Mouse (Mus musculus) heart, adult 8-10 months (tissue): ENCODE data around the gene Dhx57. TPM values are rescaled to one million over a fixed set of nuclear protein-coding genes. Genes with fewer than 3 reads are reported as not detected.
"Not testable (repeated sequence)": the region's sequence is repeated elsewhere in the genome, so short reads cannot be mapped to it uniquely, and the experiment has no call there.

ENCODE experiments used
- DNase-seq: peaks from one replicate; pipeline ENCODE4 v3.0.0; 2022; ENCODE audit warnings: low spot score
- total RNA-seq, 4 experiments: library from RNA; stranded (reverse); gene quantifications; 2 replicates each; pipeline ENCODE4 v1.2.4; 2022

Gene Dhx57
- total RNA-seq, 4 experiments from 2014 or later: 4.5 to 7.6 (median 6.1) TPM

DNA sequence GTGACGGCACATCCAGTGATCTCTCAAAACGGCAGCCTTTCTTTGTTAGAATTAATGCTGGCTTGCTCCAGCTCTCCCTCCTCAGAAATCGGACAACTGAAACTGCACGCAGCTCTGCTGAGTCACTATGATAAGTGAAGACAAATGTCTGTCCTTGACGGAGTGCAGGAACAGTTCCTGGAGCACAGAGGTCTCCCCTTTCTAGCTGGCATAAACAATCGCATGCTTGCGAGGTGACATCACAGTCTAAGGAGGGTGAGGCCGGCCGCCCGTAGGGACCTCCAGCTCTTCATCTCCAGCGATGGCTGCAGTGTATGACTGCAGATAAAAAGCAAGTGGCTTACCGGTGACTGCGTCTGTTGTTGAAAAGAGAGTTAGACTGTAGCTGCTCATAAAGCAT is 35.1 kb downstream of the Dhx57 start:
- DNase-seq: peak; percentile 77

DNA sequence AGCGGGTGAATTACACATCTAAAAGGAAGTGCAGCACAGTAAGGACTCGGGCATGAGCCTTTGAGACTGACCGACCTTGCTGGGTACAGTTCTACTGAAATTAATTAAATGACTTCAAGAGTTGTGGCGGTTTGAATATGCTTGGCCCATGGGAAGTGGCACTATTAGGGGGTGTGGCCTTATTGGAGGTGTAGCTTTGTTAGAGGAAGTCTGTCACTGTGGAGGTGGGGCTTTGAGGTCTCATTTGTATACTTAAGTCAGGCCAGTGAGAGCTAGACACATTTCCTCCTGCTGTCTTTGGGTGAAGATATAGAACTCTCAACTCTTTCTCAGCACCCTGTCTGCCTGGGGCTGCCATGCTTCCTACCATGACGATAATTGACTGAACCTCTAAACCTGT is 35.9 kb downstream of the Dhx57 start:
- no peak for DNase-seq

DNA sequence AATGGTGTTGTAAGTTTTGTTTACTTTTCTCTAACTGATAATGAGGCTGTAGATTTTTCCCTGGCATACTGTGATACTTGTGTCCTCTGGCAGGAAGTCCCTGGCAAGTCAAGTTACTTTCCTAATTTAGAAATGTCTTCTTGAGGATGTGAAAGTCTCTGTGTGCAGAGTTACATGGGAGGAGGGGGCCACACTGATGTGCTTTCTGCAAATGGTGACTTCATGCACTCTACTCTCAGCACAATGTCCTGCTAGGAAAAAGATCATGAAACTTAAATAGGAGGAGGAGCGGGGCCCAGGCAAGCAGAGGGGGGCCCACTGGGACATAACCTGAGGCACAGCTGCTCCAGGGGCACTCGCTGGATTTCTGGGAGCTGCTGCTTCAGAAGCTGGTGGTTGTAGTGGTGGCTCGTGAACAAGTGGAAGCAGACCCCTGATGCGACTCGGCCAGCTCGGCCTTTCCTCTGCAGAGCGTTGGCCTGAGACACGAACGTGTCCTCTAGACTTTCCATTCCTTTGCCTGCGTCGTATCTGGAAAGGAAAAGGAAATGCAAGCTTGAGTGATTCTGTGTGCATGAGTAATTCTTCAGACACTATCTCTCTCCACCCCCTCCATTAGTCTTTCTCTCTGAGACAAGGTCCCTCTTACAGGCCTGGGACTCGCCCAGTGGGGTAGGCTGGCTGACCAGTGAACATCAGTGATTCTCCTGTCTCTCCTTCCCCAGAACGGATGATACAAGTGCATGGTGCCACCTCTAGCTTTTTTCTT is 37.3 kb downstream of the Dhx57 start:
- DNase-seq: peak; percentile 13

DNA sequence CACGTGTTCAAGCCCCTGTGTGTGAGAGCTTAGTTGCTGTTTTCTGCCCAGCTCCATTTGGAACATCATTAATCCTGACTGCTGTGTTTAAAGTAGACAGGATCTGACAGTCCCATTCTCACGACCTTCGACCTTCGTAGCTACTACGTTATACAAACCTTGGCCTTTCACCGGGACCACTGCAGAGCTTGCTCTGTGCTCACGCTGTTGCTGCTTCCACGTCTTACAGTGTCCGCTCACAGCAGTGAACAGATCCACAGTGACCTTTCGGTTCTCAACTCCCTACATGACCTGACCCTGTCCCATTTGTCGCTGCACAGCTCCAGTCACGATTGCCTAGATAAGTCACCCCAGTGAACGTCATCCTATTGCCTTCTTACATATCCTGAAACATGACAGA is 47.2 kb downstream of the Dhx57 start:
- DNase-seq: no peak

DNA sequence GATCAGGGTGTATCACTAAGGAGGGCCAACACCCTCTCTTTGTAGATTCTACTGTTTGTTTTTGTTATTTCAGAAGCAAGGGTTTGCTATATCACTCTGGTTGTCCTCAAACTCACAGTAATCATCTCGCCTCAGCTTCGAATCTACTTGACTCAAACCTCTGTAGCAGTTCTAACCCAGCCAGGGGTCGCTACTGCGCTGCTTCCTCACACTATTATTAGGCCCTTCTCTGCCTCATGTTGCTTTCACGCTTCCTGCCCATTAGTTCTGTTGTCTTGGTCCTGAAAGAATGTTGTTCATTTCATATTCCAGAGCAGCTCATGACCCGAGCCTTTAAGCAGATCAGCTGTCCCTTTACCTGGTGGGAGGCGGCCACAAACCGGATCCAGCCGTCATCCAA is 48.7 kb downstream of the Dhx57 start:
- DNase-seq: no peak

DNA sequence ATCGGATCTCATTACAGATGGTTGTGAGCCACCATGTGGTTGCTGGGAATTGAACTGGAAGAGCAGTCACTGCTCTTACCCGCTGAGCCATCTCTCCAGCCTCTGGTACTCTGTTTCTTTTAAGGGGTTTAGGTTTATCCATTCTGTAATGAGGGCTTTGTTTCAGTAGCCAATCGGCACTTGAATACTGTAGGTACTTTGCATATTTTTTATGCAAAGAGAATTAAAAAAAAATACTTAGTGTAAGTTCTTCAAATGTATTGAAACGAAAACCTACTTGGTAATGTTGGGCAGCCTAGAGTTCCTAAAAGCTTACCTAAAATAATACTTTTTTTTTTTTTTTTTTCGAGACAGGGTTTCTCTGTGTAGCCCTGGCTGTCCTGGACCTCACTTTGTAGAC is 52.8 kb downstream of the Dhx57 start:
- no peak for DNase-seq

DNA sequence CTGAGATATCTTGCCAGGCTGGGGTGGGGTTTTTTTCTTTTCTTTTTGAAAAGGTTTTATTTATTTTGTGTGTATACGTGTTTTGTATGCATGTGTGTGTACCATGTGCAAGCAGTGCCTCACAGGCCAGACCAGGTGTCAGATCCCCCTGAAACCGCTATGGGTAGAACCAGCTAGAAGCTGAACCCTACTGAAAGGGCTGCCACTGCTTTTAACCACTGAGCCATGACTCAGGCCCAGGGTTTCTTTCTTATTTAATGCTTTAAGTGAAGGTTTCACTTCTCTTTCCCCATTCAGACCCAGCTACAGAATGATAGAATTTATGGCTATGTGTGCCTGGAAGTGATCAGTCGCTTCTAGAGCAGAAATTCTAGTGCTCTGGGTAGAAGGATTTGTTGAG is 53.5 kb downstream of the Dhx57 start:
- DNase-seq: no peak

DNA sequence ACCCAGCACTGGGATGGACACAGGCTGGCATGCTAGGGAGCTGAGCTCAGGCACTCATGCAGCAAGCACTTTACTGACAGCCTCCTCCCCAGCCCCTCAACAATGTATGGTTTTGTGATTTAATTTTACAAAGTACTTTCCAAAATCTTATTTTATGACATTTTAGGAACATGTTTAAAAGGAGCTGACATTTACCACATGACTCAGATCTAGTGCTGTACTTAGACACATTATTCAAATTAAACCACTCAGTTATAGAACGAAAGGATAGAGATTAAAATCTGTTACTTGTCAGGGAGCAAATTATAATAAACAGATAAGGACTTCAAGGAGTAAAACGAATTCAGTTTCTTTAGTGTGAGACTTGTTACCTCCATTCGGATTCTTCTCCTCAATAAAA is 54.8 kb downstream of the Dhx57 start:
- no peak for DNase-seq

DNA sequence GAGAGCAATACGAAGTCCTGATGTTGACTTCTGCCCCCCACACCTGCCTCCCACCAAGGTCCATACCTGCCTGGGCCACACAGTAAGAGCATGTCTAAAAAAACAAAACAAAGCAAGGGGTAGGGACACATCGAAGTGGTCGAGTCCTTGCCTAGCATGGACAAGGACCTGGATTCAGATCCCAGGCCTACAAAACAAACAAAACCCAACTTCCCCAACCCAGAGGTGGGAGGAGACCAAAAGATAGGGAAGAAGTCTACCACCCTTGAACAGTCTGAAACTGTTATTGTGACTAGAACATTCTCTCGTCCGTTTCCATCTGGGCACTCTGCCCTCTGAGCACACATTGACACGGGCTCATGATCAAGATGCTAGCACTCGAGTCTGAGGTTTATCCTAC is 55.9 kb downstream of the Dhx57 start:
- DNase-seq: no peak

DNA sequence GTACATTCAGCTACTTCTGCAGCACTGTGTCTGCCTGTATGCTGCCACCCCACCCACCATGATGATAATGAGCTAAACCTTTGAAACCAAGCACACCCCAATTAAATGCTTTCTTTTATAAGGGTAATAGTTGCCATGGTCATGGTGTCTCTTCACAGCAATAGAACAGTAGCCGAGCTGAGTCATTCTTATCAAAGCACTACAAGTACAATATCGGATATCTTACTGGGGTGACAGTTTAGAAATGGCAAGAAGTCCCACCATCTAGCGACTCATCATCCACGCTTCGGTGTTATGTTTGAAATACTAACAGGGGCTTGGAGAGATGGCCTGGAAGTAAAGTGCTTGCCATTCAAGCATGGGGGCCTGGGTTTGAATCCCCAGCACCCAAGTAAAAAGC is 56.4 kb downstream of the Dhx57 start:
- DNase-seq: no peak

DNA sequence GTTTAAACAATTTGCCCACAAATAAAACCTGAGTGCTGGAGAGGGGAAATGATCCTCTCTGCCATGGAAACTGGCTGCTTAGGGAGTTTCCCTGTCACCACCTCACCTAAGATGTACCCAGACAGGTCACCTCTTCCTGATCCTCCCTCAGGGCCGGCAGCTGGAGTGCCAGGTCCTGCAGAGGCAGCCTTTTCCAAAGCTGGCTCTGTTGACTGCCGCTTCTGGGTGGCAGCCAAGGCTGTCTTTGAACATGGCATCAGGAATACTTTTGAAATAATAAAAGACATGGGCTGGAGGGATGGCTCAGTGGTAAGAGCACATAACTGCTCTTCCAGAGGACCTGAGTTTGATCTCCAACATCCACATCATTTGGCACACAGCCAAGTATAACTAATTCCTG is 60.9 kb downstream of the Dhx57 start:
- no peak for DNase-seq

DNA sequence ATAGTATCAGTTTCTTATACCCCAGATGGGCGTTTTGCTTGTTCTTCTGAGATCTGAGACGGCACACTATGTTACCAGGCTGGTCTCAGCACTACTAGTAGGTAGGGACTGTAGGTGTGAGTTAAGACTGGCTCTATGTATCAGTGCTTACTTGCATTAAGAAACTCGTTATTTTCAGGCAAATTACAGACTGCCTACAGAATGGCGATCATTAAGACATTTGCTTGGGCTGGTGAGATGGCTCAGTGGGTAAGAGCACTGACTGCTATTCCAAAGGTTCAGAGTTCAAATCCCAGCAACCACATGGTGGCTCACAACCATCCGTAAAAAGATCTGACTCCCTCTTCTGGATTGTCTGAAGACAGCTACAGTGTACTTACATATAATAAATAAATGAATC is 65.1 kb downstream of the Dhx57 start:
- not testable (repeated sequence) for DNase-seq

DNA sequence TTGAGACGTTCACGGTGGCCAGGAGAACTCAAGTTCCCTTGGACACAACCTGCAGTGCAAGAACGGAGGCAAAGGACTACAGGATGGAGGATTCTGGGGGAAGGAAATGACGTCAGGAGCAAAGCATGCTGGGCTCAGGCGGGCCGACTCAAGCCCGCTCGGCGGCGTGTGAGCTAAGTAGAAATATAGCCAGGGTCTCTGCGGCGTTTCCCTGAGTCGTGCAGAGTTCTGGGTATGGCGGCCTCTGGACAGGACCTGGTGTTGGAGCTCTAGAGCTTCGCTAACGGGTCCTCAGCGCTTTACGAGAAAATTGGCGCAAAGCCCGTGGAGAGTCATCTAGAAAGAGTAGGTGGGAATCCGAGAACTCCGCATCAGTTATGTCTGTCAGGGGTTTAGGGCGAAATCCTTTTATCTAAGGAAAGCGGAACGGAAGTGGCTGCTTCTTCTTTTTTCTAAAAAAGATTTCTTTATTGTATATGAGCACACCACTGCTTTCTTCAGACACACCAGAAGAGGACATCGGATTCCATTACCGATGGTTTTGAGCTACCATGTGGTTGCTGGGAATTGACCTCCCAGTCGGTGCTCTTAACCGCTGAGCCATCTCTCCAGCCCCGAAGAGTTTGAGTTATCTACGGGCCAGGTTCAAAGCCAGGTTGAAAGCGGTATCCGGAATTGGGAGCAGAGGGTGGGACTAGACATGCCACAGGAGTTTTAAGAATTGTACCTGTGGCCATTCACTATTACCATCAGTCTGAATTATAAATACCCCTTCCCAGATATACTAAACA is 65.8 kb downstream of the Dhx57 start, which contains the start of gene Gemin6:
Gene Gemin6 (plus strand): TSS at position 116 of the 791 bp plus-strand sequence.
- DNase-seq: peak; percentile 92

DNA sequence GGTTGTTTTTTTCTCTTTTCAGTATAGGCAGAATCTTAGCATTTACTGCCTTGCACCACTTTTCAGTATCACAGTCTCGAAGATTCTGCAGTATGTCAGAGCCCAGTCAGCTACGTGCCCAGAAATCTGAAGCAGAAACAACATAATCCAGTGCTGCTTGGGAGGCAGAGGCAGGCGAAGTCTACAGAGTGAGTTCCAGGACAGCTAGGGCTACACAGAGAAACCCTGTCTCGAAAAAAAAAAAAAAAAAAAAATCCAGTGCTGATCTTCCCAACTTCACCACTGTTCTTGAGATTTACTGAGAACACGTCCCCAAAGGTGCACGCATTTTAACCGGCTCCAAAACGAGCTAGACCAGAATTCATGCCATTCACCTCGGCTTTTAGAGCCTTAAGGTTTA is 66.4 kb downstream of the Dhx57 start:
- no peak for DNase-seq

DNA sequence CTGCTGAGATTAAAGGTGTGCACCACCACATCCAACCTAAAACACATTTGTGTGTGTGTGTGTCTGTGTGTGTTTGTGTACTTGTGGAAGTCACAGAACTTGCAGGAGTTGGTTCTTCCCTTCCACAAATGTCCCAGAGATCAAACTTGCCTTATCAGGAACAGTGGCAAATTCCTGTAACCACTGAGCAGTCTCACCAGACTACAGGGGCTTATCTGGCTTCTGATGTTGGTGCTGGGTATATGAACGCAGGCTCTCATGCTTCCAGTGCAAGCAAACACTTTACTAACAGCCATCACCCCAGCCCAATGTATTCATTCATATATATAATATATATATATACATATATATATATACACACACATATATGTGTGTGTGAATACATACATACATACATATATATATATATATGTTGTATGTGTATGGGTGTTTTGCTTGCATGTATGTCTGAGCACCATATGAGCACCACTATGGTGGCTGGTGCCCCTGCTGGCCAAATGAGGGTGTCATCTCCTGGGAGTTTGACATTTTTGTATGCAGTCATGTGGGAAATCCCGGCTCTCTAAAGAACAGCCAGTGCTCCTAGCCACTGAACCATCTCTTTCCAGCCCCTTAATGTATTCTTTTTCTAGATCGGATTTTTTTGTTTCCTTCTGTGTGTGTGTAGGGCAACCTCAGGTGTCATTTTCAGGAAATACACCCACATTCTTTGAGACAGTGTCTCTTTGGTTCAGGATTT is 68.2 kb downstream of the Dhx57 start:
- no peak for DNase-seq

DNA sequence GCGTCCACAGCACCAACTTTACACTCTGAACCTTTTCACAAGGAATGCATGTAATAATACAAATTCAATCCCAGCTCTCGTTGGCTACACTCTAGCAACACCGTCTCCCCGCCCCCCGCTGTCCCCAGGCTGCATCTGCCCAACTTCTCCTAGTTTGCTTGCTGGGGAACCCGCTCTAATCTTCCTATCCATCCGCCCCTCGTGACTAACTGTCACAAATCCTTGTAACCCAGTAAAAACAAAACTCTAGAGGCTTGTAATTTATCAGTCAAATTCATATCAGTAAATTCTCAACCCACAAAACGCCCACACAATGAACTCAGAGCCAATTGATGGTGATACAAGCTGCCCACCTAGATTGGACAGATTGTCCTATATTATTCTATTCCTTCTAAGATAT is 69.1 kb downstream of the Dhx57 start:
- DNase-seq: no peak

DNA sequence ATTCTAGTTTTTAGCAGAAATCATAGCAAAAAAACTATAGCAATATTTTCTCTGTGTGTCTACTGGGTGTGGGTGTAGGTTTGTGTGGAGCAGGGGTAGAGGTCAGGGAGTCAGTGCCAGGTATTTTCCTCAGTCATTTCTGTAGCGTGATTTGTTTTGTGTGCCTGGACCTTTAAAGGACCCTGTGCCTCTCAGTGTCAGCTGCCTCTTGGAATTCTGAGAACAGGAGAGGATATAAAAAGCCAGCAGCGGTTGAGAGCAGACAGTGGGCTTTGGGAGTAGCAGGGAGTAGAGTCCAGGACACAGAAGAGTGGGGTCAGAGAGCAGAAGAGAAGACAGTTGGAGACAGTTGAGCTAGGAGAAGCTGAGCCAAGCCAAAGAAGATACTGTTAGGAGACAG is 70.1 kb downstream of the Dhx57 start:
- no peak for DNase-seq

DNA sequence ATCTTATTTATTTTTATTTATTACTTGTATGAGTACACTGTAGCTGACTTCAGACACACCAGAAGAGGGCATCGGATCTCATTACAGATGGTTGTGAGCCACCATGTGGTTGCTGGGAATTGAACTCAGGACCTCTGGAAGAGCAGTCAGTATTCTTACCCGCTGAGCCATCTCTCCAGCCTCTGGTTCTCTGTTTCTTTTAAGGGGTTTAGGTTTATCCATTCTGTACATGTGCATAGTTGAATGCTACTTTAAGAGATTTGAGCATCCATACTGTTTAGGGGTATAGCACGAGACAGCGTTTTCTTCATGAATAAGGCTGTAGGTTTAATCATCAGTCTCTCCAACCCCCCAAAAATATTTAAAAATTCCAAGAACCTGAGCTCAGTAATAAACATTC is 76.3 kb downstream of the Dhx57 start:
- DNase-seq: not testable (repeated sequence)

DNA sequence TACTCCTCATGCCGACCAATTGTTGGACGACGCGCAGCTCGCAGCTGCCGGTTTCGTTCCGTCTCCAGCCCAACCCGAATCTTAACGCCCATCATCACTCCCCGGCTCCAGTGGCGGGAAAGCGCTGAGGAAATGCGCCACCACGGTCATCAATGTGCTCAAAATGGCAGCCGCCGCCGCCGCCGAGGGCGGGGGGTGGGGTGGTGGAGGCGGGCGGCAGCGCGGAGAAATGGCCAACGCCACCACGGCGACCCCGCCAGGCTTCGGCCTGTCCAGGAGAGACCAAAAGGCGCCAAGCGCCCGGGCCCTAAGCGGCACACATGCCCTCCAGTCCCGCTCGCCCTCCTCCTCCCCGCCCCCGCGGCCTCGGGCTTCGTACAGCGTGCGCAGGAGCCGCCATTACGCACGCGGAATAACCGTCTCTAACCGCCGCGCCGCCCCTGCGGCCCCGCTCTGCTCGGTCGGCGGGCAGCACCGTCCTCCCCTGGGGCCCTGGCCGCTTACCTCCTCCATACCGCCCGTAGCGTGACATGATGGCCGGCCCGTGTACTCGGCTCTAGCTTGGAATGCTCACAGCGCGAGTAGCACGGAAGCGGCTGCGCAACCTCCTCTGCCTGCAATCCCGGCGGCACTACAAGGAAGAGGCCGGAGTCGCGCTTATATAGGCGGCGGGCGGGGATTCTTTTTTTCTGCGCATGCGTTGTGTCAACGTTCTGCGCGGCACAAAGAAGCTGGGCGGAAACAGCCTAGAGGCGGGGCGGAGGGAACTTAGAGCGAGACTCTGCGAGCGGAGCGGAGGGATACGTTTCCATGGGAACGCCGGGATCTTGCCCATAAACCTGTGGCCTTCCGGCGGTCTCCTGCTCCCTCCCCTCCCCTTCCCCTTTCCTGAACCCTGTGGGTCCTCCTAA is 83.3 kb downstream of the Dhx57 start, which contains the start of the genes Srsf7 and Ttc39d:
Gene Srsf7 (minus strand): TSS at position 637 of the 911 bp plus-strand sequence.
Gene Ttc39d (plus strand): TSS at position 790 of the 911 bp plus-strand sequence.
- DNase-seq: peak; percentile 98

DNA sequence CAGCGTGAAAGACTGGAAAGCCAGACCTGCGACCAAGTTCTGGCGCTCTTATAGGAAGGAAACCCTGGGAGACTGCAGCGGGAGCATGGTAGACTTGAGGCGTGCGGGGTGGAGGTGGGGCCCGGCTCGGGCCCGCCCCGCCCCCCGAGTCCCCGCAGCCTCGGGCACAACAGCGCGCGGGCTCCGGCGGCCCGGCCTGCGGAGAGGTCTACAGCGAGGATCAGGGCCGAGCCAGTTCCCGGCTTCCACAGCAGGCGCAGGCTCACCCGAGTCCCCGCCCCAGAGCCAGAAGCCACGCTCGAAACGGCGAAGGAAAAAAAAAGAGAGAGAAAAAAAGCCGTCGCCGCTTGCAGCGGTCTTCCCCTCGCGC is 84.0 kb downstream of the Dhx57 start:
- no peak for DNase-seq

DNA sequence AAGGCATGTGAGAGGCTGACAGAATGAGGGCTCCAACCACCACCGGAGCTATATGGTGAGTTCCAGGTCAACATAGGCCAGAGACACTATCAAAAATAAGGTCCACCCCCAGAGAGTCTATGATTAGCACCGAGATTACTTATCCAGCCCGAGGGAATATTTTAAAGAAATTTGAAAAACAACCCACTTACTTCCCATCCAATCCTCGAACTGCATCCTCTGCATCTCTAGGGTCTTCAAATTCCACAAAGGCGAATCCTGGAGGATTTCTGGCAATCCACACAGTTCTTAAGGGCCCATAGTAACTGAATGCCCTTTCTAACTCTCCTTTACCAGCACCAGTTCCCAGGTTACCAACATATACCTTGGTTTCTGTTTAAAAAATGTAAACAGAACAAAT is 84.6 kb downstream of the Dhx57 start:
- DNase-seq: no peak
